Mouse (Mus musculus) brain, adult 2 months (tissue): ENCODE measurements around the gene Fzr1.

ENCODE experiments used
- DNase-seq: peaks from one replicate; pipeline ENCODE4 v3.0.0; 2011; ENCODE audit warnings: low read depth, low spot score

The Fzr1 gene

DNA sequence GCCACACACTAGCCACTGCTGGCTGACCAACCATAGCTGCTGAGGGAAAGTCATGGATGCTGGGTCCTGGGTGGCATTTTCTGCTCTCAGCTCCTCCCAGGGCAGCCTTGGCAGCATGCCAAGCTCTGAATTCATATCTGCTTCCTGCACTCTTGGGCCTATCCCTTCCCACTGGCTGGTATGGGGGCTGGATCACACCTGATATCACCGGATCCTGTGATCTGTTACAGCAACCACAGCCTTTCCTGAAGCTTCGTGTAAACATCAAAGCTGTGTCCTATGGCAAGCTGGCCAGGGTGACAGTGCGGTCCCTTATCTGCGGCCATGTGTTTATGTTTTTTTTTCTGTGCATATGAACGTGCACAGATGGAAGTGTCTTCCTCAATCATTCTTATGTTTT is 3.7 kb upstream of the Fzr1 start:
- no peak for DNase-seq

DNA sequence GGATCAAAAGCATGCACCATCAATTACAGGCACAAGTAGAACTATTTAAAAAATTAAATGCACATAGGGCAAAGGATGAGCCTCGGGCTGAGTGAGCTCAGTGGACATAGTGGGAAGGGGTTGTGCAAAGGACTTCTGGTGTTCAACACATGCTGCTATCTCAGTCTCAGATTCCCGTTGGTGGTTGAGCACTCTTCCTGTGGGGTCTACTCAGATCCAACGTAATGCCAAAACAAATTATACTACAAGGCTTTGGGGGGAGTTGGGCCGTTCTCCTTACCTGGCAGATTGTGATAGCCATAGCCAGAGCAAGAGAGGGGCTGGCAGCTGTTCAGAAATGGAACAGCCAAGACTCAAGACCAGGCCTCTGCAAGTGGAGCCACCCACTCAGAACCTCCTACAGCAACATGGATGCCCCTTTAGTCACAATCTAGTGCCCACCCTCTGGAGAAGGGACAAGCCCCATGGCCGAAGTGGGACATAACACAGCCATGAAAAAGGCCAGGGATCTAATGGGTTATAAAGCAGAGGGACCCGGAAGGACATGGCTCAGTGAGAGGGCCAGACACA is 1.6 kb upstream of the Fzr1 start:
- DNase-seq = no peak

DNA sequence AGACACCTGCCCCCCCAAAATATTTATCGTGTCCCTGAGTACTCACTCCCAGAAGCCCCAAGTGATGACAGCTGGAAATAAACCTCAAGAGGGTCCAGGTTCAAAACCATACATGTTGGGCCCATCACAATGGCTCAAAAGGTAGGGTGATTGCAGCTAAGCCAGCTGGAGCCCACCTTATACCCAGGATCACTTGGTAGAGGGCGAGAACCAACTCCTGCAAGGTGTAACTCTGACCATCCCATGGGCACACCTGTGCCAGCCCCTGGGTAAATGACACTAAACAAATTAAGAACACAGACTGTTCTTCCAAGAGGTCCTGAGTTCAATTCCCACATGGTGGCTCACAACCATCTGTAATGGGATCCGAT is 852 bp upstream of the Fzr1 start:
- no peak for DNase-seq

DNA sequence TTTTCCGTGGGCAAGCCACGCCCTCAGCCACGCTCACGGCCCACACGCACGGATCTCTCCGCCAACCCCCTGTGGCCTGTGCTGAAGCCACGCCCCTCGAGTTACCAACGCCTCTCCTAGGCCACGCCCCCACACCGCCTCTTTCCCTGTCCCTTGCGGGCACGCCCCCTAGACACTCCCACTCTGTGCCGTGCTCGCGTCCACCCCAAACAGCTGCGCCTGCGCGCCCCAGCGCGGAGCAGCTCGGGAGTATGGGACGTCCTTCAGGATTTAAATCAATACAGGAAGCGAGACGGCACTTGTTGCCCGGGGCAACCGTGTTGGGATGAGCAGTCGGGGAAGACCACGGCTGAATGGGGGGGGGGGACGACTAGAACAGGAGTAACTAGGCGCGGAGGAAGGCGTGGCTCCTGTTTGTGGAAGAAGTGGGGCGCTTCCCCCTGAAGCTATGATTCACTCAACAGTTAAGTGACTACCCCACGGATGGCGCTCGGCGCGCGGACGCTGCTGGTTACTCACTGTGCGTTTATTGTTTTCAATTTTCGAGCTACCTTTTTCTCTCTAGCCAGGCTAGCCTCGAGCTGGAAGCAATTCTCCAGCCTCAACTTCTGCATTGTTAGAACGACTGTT is 352 bp upstream of the Fzr1 start:
- peak; percentile 100 for DNase-seq

DNA sequence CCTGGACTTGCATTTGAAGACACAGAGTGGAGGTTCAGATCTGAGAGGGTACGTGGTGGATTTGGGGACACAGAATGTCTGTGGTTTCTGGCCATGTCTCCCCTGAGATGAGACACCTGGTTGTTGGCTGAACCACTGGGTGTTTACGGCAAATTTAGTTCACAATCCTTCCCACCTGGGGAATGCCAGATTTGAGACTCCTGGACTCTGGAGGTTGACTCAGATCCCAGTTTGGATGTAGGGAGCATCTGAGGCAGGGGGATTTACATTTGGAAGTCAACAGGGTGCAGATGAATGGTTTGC is 1.0 kb downstream of the Fzr1 start:
- DNase-seq = no peak

DNA sequence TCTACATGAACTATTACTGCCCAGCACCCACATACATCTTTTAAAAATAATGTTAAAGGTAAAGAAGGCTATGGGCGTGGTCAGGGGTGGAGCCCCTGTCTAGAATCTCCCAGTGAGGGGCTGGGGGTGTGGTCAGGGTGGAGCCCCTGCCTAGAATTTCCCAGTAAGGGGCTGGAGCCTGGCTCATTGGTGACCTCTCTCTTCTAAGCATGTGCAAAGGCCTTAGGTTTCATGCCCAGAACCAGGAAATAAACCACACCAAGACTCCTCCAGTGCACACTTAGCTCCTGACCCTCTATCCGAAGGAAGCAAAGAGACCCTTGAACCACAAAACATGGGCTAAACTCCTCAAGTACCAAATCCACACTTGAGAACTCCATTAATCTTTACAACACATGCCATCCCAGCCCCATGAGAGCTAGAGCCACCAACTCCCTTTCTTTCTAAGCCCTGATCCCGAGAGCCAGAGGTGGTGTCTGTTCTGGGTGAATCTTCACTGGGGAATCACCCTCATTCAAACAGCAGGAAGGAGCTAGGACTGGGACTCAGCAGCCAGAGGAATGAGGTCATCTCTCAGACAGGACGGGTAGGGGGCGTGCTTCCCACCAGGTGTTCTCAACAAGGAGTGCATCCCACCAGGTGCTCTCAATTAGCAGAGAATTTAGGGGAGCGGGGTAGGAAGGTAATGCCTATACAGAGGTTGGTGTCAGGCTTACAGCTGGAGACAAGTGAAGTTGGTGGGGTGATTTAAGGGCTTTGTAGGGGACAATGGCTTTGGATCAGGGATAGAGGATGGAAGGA is 1.6 kb downstream of the Fzr1 start:
- no peak for DNase-seq

- DNase-seq = no peak
Observed at GRCm38 (mm10) chr10:81375322-81375721, 3.0 kb downstream of the Fzr1 start.

GRCm38 (mm10) chr10:81367207-81367495 is 11.2 kb downstream of the Fzr1 start:
- no peak for DNase-seq

DNA sequence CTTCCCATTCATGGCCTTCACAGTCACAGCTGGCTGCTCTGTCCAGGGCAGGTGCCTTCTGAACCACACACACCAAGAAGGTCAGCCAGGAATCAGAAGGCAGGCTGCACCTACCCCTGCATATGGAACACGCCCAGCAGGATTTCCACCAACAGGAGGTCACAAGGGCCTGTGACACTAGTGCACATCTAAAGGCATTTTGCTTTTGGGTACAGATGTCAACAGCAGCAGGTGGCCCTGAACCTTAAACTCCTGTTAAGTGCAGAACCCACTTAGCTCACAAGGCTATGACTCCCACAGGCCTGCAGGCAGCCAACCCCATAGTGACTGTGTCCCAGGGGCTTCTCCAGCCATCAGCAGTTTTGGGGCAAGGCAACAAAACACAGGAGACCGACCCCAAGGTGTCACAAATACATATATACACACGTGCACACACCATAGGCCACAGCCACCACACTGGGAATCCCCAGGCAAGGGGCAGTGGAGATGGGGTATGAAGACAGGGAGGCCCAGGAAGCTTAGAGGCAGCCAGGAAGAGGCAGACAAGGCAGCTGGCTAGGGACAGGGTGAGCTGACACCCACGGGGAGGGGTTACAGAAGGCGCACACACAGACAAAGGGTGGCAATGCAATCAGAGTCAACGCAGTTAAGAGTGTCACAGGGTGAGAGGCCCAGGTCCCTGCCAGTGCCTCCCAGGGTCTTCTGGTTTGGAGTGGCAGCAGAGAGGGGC is 11.7 kb downstream of the Fzr1 start:
- no peak for DNase-seq

- no peak for DNase-seq
Observed at GRCm38 (mm10) chr10:81365672-81366476, 12.4 kb downstream of the Fzr1 start, which contains the start of gene 4930404N11Rik. TSS of gene 4930404N11Rik (minus strand) at chr10:81365816.

DNA sequence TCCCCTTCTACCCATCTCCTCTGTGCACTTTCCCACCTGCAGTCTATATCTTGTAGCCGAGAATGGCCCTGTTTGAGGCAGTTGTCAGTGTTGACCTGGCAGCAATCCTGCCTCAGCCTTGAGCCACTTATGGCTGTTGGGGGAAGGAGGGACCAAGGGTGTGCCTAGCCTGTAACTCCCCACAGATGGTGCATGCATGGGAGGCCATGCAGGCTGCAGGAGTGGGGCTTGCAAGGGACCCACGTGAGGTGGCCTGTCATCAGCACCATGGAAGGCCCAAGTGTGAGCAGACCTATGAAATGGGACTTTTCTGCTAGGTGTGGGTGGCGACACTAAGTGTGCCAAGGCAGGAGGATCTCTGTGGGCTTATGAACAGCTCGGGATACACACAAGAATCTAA is 13.2 kb downstream of the Fzr1 start:
- DNase-seq = peak; percentile 71

DNA sequence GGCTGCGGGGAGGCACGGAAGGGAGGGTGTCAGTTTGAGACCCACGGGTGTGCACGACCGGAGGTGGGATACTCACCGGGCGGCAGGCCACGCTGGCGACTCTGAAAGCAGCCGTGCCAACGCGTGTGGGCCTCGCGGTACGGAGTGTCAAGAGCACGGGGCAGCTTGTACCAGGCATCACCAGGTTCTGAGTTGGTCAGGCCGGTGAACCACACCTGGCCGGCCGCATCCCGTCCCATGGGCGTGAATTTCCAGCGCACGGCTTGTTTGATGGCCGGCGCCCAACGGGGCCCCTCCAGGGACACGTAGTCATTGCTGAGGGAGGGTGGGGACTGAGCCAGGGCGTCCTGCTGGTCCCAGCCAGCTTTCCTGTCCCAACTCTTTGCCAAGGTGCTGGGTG is 13.7 kb downstream of the Fzr1 start:
- DNase-seq = no peak

DNA sequence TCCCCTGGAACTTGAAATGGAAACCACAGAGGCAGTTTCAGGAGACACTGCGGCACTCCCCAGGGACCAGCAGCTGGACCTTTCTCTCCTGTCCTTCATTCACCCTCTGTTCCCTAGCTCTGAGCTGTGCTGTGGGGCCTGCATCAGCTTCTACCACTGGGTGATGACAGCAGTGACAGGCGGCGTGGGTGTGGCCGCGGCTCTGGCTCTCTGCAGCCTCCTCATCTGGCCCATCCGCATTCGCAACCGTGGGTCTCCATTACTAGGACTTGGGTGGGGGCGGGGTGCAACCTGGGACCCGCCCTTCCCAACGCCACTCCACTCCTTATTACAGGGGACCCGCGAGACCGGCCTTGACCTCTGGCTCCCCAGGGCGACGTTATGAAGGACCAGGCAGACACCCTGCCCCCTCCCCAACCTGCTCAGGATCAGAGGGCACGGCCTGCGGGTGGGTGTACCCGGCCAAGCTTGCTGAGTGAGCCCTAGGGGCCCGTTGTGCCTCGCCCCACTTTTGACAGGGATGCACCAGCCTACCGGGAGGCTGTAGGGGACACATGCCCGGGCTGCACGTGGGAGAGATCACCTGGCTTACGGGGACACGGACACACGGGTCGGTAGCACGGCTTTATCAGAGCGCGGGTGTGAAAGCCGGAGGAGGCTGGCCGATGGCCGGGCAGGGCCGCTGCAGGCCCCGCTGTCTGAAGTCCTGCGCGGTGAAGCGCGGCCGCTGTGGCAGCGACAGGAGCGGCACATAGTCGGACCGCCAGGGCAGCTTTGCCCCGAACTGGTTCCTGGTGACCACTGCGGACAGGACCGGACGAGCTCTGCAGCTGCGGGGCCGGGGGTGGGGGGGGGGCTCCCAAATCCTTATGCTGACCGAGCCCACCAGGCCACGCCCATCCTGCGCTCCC is 14.6 kb downstream of the Fzr1 start:
- no peak for DNase-seq

GRCm38 (mm10) chr10:81362336-81362949 is 15.9 kb downstream of the Fzr1 start:
- DNase-seq = no peak

DNA sequence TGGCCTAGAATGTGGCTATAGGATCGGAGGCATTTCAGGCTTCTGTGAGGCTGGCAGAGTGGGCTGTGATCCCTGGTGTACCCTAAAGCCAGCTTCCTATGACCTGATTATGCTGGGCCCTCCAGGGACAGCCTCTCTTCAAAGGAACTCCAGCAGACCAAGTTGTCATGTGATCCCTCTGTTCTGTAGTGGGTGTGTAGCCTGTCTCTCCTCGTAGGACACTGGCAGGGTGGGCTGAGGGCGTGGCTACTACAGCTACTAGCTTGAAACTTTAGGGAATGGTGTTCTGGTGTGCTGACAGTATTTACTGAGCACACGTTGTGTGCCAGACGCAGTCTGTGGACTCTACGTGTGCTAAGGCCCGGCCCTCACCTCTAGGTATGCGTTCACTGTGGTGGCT is 17.6 kb downstream of the Fzr1 start:
- DNase-seq = no peak

GRCm38 (mm10) chr10:81358841-81359240 is 19.5 kb downstream of the Fzr1 start:
- DNase-seq = no peak

GRCm38 (mm10) chr10:81358209-81358608 is 20.1 kb downstream of the Fzr1 start:
- DNase-seq = no peak

GRCm38 (mm10) chr10:81356991-81357844 is 21.1 kb downstream of the Fzr1 start, which contains the start of gene Mfsd12:
TSS of gene Mfsd12 (plus strand) at chr10:81357491.
- DNase-seq = peak; percentile 96

DNA sequence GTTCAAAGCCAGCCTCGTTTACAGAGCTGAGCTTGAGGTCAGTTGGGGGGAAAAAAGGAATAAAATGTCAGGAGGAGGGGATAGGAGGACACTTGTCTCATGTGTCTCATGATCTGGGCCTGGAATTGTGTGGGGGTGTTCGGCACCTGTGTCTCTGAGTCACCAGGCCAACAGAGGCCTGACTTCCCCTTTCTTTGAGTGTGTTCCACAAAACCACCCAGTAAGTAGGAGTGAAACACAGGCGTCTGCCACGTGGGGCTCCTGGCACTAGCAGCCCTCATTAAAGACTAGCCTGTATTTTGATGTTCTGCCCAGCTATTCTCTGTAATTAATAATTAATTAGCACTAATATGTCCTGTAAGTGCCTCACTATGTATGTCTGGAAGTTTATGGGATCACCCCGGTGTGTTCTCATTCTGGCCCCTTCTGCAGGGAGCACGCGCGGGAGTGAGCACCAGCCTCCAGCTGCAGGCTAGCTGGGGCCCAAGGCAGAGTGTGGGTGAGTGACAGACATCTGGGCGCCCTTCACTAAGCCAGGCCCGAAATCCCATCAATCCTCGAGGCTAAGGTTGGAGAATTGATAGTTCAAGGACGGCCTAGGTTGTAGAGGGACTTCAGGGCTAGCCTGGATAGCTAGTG is 21.8 kb downstream of the Fzr1 start:
- peak; percentile 63 for DNase-seq
